Mouse (Mus musculus) midbrain, postnatal 0 days (tissue): ENCODE data around the gene Piezo1. TPM values are rescaled to one million over a fixed set of nuclear protein-coding genes. Genes with fewer than 3 reads are reported as not detected.

ENCODE experiments used
- ATAC-seq: fragments of 200-750 bp; cut with Nextera tagmentation; 2 replicates; pipeline ENCODE4 v1.8.0; 2017; ENCODE audit warnings: moderate number of reproducible peaks, mild to moderate bottlenecking, moderate TSS enrichment, moderate library complexity; ENCODE audit not compliant: low FRiP score
- DNase-seq: peaks from one replicate; pipeline ENCODE4 v3.0.0-alpha.2; 2015; ENCODE audit warnings: low spot score
- H3K27ac ChIP-seq: fragments of 300-500 bp; sonication (generic); 2 replicates; pipeline ENCODE4 v1.5.1; 2014; ENCODE audit warnings: low read depth, mild to moderate bottlenecking, low read length, mixed read lengths
- H3K27me3 ChIP-seq: fragments of 300-500 bp; sonication (generic); 2 replicates; pipeline ENCODE4 v1.6.1; 2014; ENCODE audit warnings: low read length, control low read depth, mixed read lengths; ENCODE audit not compliant: insufficient read depth
- H3K36me3 ChIP-seq: fragments of 300-500 bp; sonication (generic); 2 replicates; pipeline ENCODE4 v1.6.1; 2014; ENCODE audit warnings: low read length, control low read depth, mixed read lengths; ENCODE audit not compliant: insufficient read depth
- H3K4me1 ChIP-seq: fragments of 300-500 bp; sonication (generic); 2 replicates; pipeline ENCODE4 v1.6.1; 2014; ENCODE audit warnings: mild to moderate bottlenecking, control low read depth, antibody characterized with exemption, low read length, mixed read lengths; ENCODE audit not compliant: insufficient read depth
- H3K4me2 ChIP-seq: fragments of 300-500 bp; sonication (generic); 2 replicates; pipeline ENCODE4 v1.6.1; 2014; ENCODE audit warnings: low read depth, mild to moderate bottlenecking, low read length, mixed read lengths; ENCODE audit not compliant: poor library complexity, severe bottlenecking
- H3K4me3 ChIP-seq: fragments of 300-500 bp; sonication (generic); 2 replicates; pipeline ENCODE4 v1.5.1; 2014; ENCODE audit warnings: low read depth, mild to moderate bottlenecking, low read length, moderate library complexity
- H3K9ac ChIP-seq: fragments of 300-500 bp; sonication (generic); replicated peaks from 2 replicates; pipeline ENCODE4 v1.6.1; 2014; ENCODE audit warnings: mild to moderate bottlenecking, low read length, moderate library complexity, mixed read lengths; ENCODE audit not compliant: poor library complexity, severe bottlenecking
- H3K9me3 ChIP-seq: fragments of 300-500 bp; sonication (generic); 2 replicates; pipeline ENCODE4 v1.6.1; 2016; ENCODE audit warnings: low read length, control low read depth
- CTCF ChIP-seq: IDR thresholded peaks from 2 replicates; pipeline ENCODE4 v1.5.1; 2016; ENCODE audit warnings: antibody characterized with exemption, mild to moderate bottlenecking
- WGBS: fragments of 180-500 bp; shearing (Covaris S2); extraction: QIAGEN DNeasy Blood & Tissue Kit; methylation state at CpG from one replicate; pipeline ENCODE4 v1.1.7; 2014; 5-methylcytosine and 5-hydroxymethylcytosine counted together
- polyA plus RNA-seq: library from polyadenylated mRNA; unstranded; fragments of >200 nt; fragmentation: Nextera tagmentation; extraction: Ambion mirVana; gene quantifications from 2 replicates; pipeline ENCODE4 v1.2.1, GENCODE M21; 2015
- total RNA-seq: library from RNA; depleted of rRNA; stranded (reverse); fragments of >200 nt; gene quantifications from 2 replicates; pipeline ENCODE4 v1.2.3, GENCODE M21; 2014

Piezo1 gene
- total and polyA plus RNA-seq, 2 experiments from 2014 or later, result 1.8 to 10.8 TPM

GRCm38 (mm10) chr8:122531312-122531711 lies 19.8 kb downstream of the Piezo1 start:
- ATAC-seq, result no peak
- no peak for TF ChIP-seq CTCF
- Histone ChIP-seq H3K27me3 (no peaks in the 10 kb centered on the region), H3K36me3 (no peaks in the 10 kb centered on the region), H3K4me1 (no peaks in the 10 kb centered on the region), H3K4me2 (no peak overlapping the region), H3K4me3 (no peak overlapping the region), H3K9ac (no peak overlapping the region), H3K27ac (no peak overlapping the region), H3K9me3 (no peaks in the 10 kb centered on the region)
- no peak for DNase-seq
- 83% methylated on average over 8 of the region's 8 CpGs for WGBS

DNA sequence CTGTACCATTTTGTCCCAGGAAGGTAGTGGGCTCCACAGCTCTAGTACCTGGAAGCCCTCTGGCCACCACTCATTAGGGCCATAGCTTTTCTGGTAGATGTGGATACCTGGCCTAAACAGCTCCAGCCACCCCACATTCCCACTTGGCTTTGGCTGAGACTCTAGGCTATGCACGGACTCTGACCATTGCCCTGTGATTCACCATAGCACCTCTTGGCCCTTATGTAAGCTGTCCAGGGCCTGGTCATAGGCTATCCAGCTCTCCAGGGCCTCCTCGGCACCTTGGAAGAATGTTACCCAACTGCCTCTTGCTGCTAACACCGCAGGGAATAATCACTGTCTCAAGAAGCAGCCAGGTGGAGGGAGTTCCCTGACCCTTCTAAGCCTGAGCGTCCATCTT lies 22.0 kb downstream of the Piezo1 start:
- DNase-seq (no peak), ATAC-seq (no peak)
- no peaks in the 10 kb centered on the region for H3K9me3 ChIP-seq
- no peaks in the 10 kb centered on the region for H3K4me1 ChIP-seq
- H3K9ac ChIP-seq, result no peak overlapping the region
- H3K4me3 ChIP-seq, result no peak overlapping the region
- no peak overlapping the region for H3K27ac ChIP-seq
- no peaks in the 10 kb centered on the region for H3K36me3 ChIP-seq
- WGBS, result 89% methylated on average over 4 of the region's 4 CpGs
- no peak for TF ChIP-seq CTCF
- no peak overlapping the region for H3K4me2 ChIP-seq
- H3K27me3 ChIP-seq, result no peaks in the 10 kb centered on the region

GRCm38 (mm10) chr8:122527937-122528336 lies 23.2 kb downstream of the Piezo1 start:
- Histone ChIP-seq H3K9ac (no peak overlapping the region), H3K27ac (no peak overlapping the region), H3K9me3 (no peaks in the 10 kb centered on the region), H3K36me3 (no peaks in the 10 kb centered on the region), H3K4me2 (no peak overlapping the region), H3K4me1 (no peaks in the 10 kb centered on the region), H3K4me3 (no peak overlapping the region), H3K27me3 (no peaks in the 10 kb centered on the region)
- no peak for ATAC-seq
- 91% methylated on average over 3 of the region's 3 CpGs for WGBS
- TF ChIP-seq CTCF, result no peak
- no peak for DNase-seq

DNA sequence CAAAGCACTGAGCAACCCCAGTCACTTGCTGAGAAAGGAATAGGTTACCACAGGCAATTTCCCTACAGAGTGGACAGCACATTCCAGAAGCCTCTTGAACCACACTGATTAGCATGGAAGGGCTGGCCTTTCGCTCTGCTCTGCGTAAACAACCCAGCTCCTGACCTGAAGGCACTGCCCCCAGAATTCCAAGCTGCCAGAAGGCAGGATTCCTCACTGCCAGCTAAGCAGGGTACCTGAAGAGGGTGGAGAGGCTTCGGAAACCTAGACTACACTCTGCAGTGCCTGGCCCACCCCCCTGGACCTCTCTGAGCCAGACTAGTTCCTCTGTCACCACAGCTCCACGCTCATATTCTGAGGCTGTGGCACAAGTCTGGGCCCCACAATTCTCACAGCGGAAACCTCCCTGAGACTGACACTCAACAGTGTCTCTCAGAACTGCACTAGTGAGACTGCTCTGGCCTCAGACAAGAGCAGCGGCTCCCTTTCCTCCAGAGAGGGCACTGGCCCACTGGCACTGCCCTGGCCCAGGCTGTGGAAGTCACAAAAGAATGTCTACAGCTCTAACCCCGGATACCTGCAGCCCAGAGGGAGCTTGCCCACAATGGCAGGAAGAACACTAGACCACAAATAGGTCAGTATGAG lies 24.5 kb downstream of the Piezo1 start:
- H3K27ac ChIP-seq, result no peak overlapping the region

GRCm38 (mm10) chr8:122526084-122526483 lies 25.0 kb downstream of the Piezo1 start:
- 76% methylated on average over 3 of the region's 3 CpGs for WGBS
- no peaks in the 10 kb centered on the region for H3K27me3 ChIP-seq

More for the DNA sequence above, 24.5 kb downstream of the Piezo1 start:
- Histone ChIP-seq H3K4me2 (no peak overlapping the region), H3K4me1 (no peaks in the 10 kb centered on the region), H3K27me3 (no peaks in the 10 kb centered on the region), H3K9ac (no peak overlapping the region), H3K36me3 (no peaks in the 10 kb centered on the region), H3K9me3 (no peaks in the 10 kb centered on the region), H3K4me3 (no peak overlapping the region)
- TF ChIP-seq CTCF, result no peak
- DNase-seq (no peak), ATAC-seq (no peak)
- WGBS, result 78% methylated on average over 7 of the region's 7 CpGs

DNA sequence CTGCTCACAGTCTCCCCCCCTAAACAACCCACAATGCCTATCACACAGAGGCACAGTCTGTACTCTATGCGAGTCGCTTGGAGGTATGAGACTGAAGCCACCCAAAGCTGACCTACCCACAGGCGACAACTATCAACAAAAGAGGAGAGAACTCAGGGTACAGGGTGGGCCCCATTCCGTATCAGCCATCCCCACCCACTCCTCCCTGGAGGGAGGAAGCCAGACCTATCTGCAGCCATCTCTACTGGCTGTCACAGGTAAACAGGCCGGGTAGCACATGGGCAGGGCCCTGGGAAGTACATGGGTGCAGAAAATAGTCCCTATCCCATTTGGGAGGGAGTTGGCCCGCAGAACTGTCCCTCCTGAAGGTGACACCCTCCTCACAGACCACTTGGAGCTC lies 26.1 kb downstream of the Piezo1 start:
- ATAC-seq (no peak), DNase-seq (no peak)
- H3K9ac ChIP-seq, result no peak overlapping the region
- WGBS, result 77% methylated on average over 6 of the region's 6 CpGs
- H3K9me3 ChIP-seq, result no peaks in the 10 kb centered on the region
- TF ChIP-seq CTCF, result no peak
- H3K27me3 ChIP-seq, result no peaks in the 10 kb centered on the region
- H3K4me1 ChIP-seq, result no peaks in the 10 kb centered on the region; the same call in 1 of the 2 replicates
- no peaks in the 10 kb centered on the region for H3K36me3 ChIP-seq
- H3K27ac ChIP-seq, result no peak overlapping the region
- H3K4me3 ChIP-seq, result no peak overlapping the region
- H3K4me2 ChIP-seq, result no peak overlapping the region

More at GRCm38 (mm10) chr8:122526084-122526483, 25.0 kb downstream of the Piezo1 start:
- H3K36me3 ChIP-seq, result no peaks in the 10 kb centered on the region
- H3K4me2 ChIP-seq, result no peak overlapping the region
- DNase-seq (no peak), ATAC-seq (no peak)
- no peak overlapping the region for H3K4me3 ChIP-seq
- no peaks in the 10 kb centered on the region for H3K4me1 ChIP-seq
- no peak overlapping the region for H3K9ac ChIP-seq
- TF ChIP-seq CTCF, result no peak
- no peaks in the 10 kb centered on the region for H3K9me3 ChIP-seq
- no peak overlapping the region for H3K27ac ChIP-seq
